Mouse (Mus musculus) heart, embryonic 10.5 days (tissue): ENCODE measurements around the gene Epha5. TPM values are rescaled to one million over a fixed set of nuclear protein-coding genes. Genes with fewer than 3 reads are reported as not detected.

ENCODE experiments used
- DNase-seq: peaks from one replicate; pipeline ENCODE4 v3.0.0-alpha.2; 2017; ENCODE audit warnings: low spot score
- H3K27ac ChIP-seq: fragments of 300-500 bp; sonication (generic); 2 replicates; pipeline ENCODE4 v1.5.1; 2016; ENCODE audit warnings: mild to moderate bottlenecking
- H3K27me3 ChIP-seq: fragments of 300-500 bp; sonication (generic); 2 replicates; pipeline ENCODE4 v1.6.1; 2016; ENCODE audit warnings: mild to moderate bottlenecking; ENCODE audit not compliant: poor library complexity, insufficient read depth, severe bottlenecking
- H3K36me3 ChIP-seq: fragments of 300-500 bp; sonication (generic); 2 replicates; pipeline ENCODE4 v1.6.1; 2016; ENCODE audit warnings: mild to moderate bottlenecking, moderate library complexity
- H3K4me1 ChIP-seq: fragments of 300-500 bp; sonication (generic); 2 replicates; pipeline ENCODE4 v1.6.1; 2016; ENCODE audit warnings: mild to moderate bottlenecking
- H3K4me3 ChIP-seq: fragments of 300-500 bp; sonication (generic); 2 replicates; pipeline ENCODE4 v1.5.1; 2016; ENCODE audit warnings: mild to moderate bottlenecking, moderate library complexity
- H3K9me3 ChIP-seq: fragments of 300-500 bp; sonication (generic); 2 replicates; pipeline ENCODE4 v1.6.1; 2016; ENCODE audit warnings: mild to moderate bottlenecking, moderate library complexity
- WGBS: fragments of 180-500 bp; shearing (Covaris S2); methylation state at CpG from one replicate; pipeline ENCODE4 v1.1.7; 2016; 5-methylcytosine and 5-hydroxymethylcytosine counted together
- polyA plus RNA-seq: library from polyadenylated mRNA; unstranded; fragments of >200 nt; fragmentation: Nextera tagmentation; extraction: Ambion mirVana; gene quantifications from 2 replicates; pipeline ENCODE4 v1.2.1, GENCODE M21; 2016

Epha5 gene
- polyA plus RNA-seq, 1 experiment from 2014 or later: 0.40 TPM

DNA sequence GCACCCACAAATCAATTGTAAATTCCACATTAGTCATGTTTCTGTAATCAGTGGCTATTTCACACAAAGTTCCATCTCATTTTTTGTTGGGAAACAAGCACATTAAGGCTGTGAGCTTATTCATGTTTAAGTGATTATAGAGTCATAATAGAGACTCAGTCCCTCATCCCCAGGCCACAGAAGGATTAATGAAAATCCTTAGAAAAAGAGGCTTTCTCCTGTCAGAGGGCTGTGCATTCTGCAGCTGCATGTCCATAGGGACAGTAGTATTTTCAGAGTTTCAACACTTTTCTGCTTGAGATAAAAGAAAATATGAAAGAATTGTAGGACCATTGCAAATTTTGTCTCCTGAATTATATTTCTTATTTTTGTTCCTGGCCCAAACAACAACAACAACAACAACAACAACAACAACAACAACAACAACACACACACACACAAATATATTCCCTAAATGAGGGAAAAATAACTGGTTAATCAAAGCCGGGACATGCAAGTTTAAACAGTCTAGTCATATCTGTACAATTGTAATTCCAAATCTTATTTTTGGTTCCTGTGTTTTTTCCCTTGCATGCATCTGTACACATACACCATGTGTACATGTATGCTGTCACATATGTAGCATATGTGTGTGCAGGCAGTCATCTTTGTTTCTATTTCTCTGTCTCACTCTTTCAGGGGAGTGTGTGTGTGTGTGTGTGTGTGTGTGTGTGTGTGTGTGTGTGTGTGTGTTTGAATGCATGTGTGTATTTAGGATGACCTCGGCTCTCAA, 70.3 kb downstream of the Epha5 start:
- WGBS: 73% methylated on average over 2 of the region's 2 CpGs
- no peaks in the 10 kb centered on the region for H3K9me3 ChIP-seq
- H3K4me3 ChIP-seq: no peak overlapping the region
- no peak overlapping the region for H3K27ac ChIP-seq
- no peak for DNase-seq
- no peaks in the 10 kb centered on the region for H3K27me3 ChIP-seq
- H3K36me3 ChIP-seq: no peaks in the 10 kb centered on the region
- H3K4me1 ChIP-seq: no peaks in the 10 kb centered on the region

DNA sequence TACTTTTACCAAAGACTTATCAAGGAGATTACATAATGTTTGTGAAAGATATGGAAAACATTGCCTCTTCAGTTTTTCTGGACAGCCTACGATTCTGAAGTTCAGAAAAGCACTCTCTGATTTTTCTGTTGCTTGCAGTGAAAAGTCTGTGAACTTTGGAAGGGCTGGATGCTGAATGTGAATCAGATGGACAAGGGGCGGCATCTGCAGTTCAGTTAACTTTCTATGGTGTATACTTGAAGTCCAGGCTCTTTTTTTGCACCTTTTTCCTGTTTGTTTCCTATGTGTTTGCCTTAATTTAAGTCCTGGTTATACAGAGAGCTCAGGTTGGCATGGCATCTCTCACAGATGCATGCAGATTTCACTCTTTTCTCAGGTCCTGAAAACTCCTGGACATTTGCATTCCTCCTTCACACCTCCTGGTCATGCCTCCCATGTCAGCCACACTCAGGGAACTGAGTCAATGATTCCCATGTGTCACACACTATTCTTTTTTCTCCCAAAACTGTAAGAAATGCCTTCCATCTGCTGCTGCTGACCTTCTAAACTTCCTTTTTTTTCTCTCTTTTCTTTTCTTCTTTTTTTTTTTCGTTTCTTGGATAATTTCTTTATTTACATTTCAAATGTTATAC, 81.2 kb downstream of the Epha5 start:
- no peaks in the 10 kb centered on the region for H3K36me3 ChIP-seq
- no peak overlapping the region for H3K27ac ChIP-seq
- no peaks in the 10 kb centered on the region for H3K9me3 ChIP-seq
- no peak for DNase-seq
- no peaks in the 10 kb centered on the region for H3K27me3 ChIP-seq
- 69% methylated on average over 3 of the region's 3 CpGs for WGBS
- no peaks in the 10 kb centered on the region for H3K4me1 ChIP-seq
- H3K4me3 ChIP-seq: no peak overlapping the region

DNA sequence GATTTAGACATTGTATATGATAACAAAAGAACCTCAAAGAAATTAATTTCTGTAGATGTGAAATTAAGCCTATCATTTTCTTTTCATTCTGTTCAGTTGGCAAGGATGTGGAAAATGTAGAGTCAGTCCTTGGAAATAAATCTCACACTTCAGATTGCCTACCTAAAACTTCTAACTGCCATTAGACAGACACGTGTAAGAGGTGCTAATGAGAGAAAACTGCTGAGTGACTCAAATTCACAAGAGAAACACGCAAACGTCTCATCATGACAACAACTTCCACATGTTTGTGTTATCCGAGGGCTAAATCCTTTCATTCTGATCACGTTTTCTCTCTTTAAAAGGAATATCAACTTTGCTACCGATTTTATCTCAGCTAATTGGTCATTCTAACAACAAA, 82.7 kb downstream of the Epha5 start:
- H3K9me3 ChIP-seq: no peaks in the 10 kb centered on the region
- H3K36me3 ChIP-seq: no peaks in the 10 kb centered on the region
- WGBS: 82% methylated on average over 6 of the region's 6 CpGs
- no peaks in the 10 kb centered on the region for H3K4me1 ChIP-seq
- no peaks in the 10 kb centered on the region for H3K27me3 ChIP-seq
- H3K27ac ChIP-seq: no peak overlapping the region
- H3K4me3 ChIP-seq: no peak overlapping the region
- no peak for DNase-seq

DNA sequence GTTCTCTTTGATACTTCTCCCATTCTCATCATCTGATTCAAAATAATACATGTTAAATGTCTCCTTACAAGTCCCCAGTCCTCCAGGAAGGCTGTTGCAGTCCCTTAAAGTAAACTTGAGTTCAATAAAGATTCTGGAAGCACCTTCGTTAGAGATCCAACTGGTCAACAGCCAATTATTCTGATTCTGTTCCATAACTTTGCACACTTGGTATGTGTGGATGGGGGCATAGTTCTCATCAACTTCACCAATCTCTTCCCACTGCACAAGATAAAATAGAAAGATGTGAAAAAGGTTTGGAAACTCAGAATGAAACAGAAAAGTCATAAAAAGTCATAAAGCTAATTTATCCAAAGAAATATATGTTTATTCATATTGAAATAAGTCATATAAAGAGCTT, 85.6 kb downstream of the Epha5 start:
- Histone ChIP-seq H3K4me1 (no peaks in the 10 kb centered on the region), H3K36me3 (no peaks in the 10 kb centered on the region), H3K27ac (no peak overlapping the region), H3K9me3 (no peaks in the 10 kb centered on the region), H3K4me3 (no peak overlapping the region), H3K27me3 (no peaks in the 10 kb centered on the region)
- no peak for DNase-seq
- 83% methylated on average over 1 of the region's 1 CpGs for WGBS

DNA sequence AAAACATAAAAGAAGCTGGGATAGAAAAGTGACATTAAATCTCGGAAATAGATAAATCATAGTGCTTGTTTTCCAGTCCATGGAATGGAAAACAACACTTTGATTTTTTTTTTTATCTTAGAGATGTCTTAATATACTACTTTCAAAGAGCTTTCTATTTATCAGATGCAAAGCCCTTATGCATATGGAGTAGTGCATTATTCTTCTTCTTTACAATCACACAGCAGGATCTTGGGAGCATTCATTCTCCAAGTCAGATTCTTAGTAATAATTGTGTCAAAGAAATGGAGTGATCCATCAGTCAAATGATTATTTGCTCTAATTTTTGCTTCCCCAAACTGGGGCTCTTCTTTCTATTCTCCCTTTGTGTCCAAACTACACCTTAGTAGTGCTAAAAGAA, 96.6 kb downstream of the Epha5 start:
- H3K27ac ChIP-seq: no peak overlapping the region
- no peaks in the 10 kb centered on the region for H3K36me3 ChIP-seq
- no peak for DNase-seq
- no peaks in the 10 kb centered on the region for H3K9me3 ChIP-seq
- H3K4me3 ChIP-seq: no peak overlapping the region
- H3K4me1 ChIP-seq: no peaks in the 10 kb centered on the region
- WGBS: 81% methylated on average over 1 of the region's 1 CpGs
- H3K27me3 ChIP-seq: no peaks in the 10 kb centered on the region

DNA sequence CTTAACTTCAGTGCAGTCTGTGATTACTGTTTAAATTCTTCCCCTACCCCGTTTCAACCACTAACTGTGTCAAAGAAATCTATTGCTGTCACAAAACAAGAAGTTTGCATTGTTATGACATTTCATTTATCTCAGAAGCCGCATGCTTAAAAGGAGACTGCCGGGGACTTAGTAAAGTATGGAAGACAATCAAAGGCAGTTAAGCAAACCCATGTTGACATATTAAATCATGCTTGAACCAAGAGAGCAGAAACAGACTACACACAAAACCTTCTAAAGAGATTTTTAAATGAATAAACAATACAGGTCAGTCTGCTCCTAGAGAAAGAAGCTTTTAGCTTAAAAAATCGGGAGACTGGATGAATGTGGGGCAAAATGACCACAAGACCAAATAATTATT, 97.0 kb downstream of the Epha5 start:
- no peaks in the 10 kb centered on the region for H3K36me3 ChIP-seq
- no peak overlapping the region for H3K4me3 ChIP-seq
- no peak for DNase-seq
- H3K27ac ChIP-seq: no peak overlapping the region
- H3K27me3 ChIP-seq: no peaks in the 10 kb centered on the region
- WGBS: 62% methylated on average over 4 of the region's 4 CpGs
- no peaks in the 10 kb centered on the region for H3K4me1 ChIP-seq
- no peaks in the 10 kb centered on the region for H3K9me3 ChIP-seq

DNA sequence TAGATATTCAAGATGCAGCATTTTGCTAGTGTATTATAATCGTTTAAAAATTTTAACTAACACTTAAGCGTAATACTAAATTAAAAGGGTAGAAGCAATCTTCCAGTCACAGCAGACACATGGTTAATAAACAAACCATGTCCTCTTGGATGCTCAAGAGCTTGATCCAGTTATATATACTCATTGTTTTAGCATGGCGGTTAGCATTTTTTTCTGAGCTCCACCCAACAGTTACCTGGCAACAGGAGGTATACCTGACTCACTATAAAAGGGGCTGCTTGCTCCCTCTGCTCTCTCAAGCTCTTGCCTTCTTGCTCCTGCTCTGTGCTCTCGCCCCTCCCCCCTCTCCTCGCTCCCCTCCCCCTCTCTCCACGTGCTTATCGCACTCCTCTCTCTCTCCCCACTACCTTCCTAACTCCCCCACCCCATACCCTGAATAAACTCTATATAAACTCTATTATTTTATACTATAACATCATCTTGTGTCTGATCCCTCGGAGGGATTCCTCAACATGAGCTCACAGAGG, 98.3 kb downstream of the Epha5 start:
- Histone ChIP-seq H3K27ac (no peak overlapping the region), H3K9me3 (no peaks in the 10 kb centered on the region), H3K4me1 (no peaks in the 10 kb centered on the region), H3K27me3 (no peaks in the 10 kb centered on the region), H3K36me3 (no peaks in the 10 kb centered on the region), H3K4me3 (no peak overlapping the region)
- no peak for DNase-seq
- WGBS: 37% methylated on average over 8 of the region's 8 CpGs

DNA sequence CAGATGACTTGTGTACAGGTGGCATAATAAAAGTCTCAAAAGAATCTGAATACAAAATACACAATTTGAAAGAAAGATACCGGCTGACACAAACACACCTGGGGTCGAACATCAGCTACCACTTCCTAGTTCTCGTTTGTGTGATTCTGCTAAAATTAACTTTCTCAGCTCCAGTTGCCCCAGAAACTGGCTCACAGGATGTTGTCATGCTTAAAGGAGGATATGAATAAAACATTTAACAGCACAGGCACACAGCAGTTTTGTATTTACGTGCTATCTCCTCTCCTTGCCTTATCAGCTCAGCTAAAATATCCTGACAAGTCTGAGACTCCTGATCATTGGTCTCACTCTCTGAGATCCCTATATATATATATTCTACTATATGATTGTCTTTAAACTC, 99.3 kb downstream of the Epha5 start:
- no peak overlapping the region for H3K27ac ChIP-seq
- no peaks in the 10 kb centered on the region for H3K9me3 ChIP-seq
- 76% methylated on average over 4 of the region's 4 CpGs for WGBS
- no peaks in the 10 kb centered on the region for H3K4me1 ChIP-seq
- H3K36me3 ChIP-seq: no peaks in the 10 kb centered on the region
- H3K27me3 ChIP-seq: no peaks in the 10 kb centered on the region
- no peak overlapping the region for H3K4me3 ChIP-seq
- DNase-seq: no peak

DNA sequence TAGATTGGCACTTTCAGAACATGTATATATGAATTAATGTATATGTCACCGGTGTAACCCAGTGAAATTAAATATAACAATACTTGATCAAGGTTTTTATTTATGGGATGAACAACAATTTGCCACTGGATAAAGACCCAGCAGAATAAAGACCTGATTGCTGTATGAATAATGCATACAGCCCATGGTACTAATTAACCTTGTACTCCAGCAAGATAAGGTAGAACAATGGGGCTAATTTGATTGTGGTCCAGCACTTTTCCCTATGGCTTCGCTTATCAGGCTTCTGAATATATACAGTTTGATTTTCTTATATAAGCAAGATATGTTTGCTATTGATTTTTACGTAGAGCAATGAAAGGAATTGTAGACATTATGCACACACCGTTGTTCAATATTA, 103.6 kb downstream of the Epha5 start:
- WGBS: 89% methylated on average over 4 of the region's 4 CpGs
- DNase-seq: no peak
- Histone ChIP-seq H3K4me1 (no peaks in the 10 kb centered on the region), H3K27ac (no peak overlapping the region), H3K9me3 (no peaks in the 10 kb centered on the region), H3K4me3 (no peak overlapping the region), H3K36me3 (no peaks in the 10 kb centered on the region), H3K27me3 (no peaks in the 10 kb centered on the region)

DNA sequence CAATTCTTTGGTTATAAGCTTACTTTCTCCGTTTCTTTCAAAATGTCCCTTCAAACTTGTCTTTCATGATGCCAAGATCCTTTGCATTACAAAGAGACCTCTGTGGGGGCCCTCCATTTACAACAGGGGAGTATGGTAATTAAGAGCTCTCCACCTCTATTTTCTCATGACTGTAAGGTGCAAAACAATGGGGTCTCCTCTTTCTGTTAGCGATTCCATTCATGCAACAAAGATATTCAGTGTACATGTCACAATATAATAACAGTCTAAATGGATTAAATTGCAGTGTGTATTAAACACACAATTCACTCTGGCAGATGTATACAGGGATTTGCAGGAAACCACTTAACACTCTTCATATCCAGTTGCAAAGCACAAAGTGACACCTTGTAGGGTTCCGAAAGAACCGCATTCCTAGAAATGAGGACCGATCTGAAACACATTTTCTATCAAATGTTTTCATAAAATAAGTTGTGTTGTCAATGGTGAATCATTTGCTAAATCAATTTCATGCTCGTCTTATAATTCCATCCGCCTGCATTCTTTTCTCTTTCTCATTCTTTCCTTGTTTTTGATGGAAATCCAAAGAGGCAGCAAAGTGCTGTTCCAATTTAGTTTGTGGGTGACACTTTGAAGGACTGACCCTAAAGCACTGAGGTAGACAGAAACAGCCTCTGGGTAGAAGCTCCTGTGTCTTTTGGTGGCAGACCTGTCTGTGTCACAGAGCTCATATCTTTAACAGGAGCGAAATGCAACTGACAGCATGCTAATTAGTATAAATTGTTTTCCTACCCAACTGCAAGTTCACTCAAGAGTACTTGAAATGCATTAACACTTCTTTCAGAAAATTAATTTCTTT, 118.1 kb downstream of the Epha5 start:
- WGBS: 43% methylated on average over 8 of the region's 8 CpGs
- Histone ChIP-seq H3K4me3 (no peak overlapping the region), H3K9me3 (no peaks in the 10 kb centered on the region), H3K4me1 (no peaks in the 10 kb centered on the region), H3K27ac (no peak overlapping the region), H3K27me3 (no peaks in the 10 kb centered on the region), H3K36me3 (no peaks in the 10 kb centered on the region)
- DNase-seq: no peak

DNA sequence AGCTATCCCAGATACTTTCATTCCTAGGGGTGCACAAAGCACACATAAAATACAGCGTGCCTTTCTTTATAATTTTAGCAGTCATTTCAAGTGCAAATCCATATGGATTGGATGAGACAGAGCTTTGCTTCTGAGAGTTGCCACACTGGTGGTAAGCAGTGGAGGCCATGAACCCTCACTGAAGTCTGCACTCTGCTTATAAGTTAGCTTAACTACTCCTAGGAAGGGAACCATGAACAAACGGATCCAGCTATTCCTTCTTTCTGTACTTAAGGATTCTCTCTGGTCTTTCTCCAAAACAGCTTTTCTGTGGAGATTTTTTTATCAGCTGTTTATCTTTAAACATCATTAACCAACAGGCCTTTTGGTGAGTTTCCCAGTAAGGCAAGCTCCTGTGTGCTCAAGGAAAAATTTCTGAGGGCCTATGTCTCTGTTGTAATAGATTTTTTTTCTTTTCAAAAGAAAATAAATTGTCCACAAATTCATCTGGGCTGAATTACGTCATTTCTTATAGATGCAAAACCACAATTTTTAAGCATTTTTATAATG, 127.7 kb downstream of the Epha5 start:
- Histone ChIP-seq H3K27me3 (no peaks in the 10 kb centered on the region), H3K9me3 (no peaks in the 10 kb centered on the region), H3K4me1 (no peaks in the 10 kb centered on the region), H3K27ac (no peak overlapping the region), H3K4me3 (no peak overlapping the region), H3K36me3 (no peaks in the 10 kb centered on the region)
- WGBS: 59% methylated on average over 3 of the region's 3 CpGs
- DNase-seq: no peak

DNA sequence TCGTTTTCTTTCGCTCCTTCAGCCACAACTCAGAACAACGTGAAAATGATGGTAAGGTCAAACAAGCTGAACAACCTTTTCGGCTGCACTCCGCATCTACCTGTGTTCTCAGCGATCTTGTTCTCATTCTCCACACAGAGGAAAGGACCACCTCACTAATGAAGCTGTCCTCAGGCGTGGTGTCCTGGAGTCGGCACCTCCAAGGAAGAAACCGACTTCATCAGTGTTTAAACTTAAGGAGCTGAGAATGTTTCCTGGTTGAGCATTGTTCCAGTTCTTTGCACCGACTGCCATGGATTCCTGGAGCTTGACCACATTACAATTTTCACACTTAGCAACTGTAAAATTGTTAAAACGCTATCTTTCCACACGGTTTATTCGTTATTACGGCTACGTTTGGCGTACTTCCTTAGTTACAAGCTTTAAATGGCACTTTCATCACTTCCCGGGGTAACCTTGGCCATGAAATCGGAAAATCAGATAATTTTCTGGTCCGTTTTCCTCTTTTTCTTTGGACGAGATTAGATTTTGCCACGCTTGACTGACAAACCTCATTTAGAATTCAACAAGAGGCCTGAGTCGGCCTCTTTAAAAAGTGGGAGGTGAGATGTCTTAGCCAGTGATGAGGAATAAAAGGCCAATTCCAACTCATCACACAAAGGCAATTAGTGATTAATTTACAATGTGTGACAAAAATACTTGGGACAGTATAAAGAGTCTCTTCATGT, 135.7 kb downstream of the Epha5 start:
- Histone ChIP-seq H3K36me3 (no peaks in the 10 kb centered on the region), H3K4me1 (no peaks in the 10 kb centered on the region), H3K27me3 (no peaks in the 10 kb centered on the region), H3K4me3 (no peak overlapping the region), H3K9me3 (no peaks in the 10 kb centered on the region), H3K27ac (no peak overlapping the region)
- no peak for DNase-seq
- WGBS: 79% methylated on average over 22 of the region's 22 CpGs
